Mouse (Mus musculus) forebrain, embryonic 10.5 days (tissue): ENCODE data around the gene Slc22a21. TPM values are rescaled to one million over a fixed set of nuclear protein-coding genes. Genes with fewer than 3 reads are reported as not detected.
"Not testable (repeated sequence)": the region's sequence is repeated elsewhere in the genome, so short reads cannot be mapped to it uniquely, and the experiment has no call there.

Experiments used
- DNase-seq: peaks from one replicate; pipeline ENCODE4 v3.0.0-alpha.2; 2017; ENCODE audit warnings: low spot score; ENCODE audit errors: extremely low spot score
- H3K27ac ChIP-seq: fragments of 300-500 bp; sonication (generic); 2 replicates; pipeline ENCODE4 v1.5.1; 2016; ENCODE audit warnings: mild to moderate bottlenecking
- H3K27me3 ChIP-seq: fragments of 300-500 bp; sonication (generic); 2 replicates; pipeline ENCODE4 v1.6.1; 2016; ENCODE audit warnings: mild to moderate bottlenecking; ENCODE audit not compliant: poor library complexity, severe bottlenecking
- H3K36me3 ChIP-seq: fragments of 300-500 bp; sonication (generic); replicated peaks from 2 replicates; pipeline ENCODE4 v1.6.1; 2016; ENCODE audit warnings: mild to moderate bottlenecking, moderate library complexity
- H3K4me1 ChIP-seq: fragments of 300-500 bp; sonication (generic); 2 replicates; pipeline ENCODE4 v1.6.1; 2016
- H3K4me3 ChIP-seq: fragments of 300-500 bp; sonication (generic); 2 replicates; pipeline ENCODE4 v1.5.1; 2016; ENCODE audit warnings: mild to moderate bottlenecking, moderate library complexity
- H3K9me3 ChIP-seq: fragments of 300-500 bp; sonication (generic); 2 replicates; pipeline ENCODE4 v1.6.1; 2016; ENCODE audit warnings: mild to moderate bottlenecking, moderate library complexity
- WGBS: fragments of 180-500 bp; shearing (Covaris S2); methylation state at CpG from one replicate; pipeline ENCODE4 v1.1.7; 2016; 5-methylcytosine and 5-hydroxymethylcytosine counted together
- polyA plus RNA-seq: library from polyadenylated mRNA; unstranded; fragments of >200 nt; fragmentation: Nextera tagmentation; extraction: Ambion mirVana; gene quantifications from 2 replicates; pipeline ENCODE4 v1.2.1, GENCODE M21; 2016

The Slc22a21 gene
- polyA plus RNA-seq, 1 experiment from 2014 or later = 3.0 TPM

DNA sequence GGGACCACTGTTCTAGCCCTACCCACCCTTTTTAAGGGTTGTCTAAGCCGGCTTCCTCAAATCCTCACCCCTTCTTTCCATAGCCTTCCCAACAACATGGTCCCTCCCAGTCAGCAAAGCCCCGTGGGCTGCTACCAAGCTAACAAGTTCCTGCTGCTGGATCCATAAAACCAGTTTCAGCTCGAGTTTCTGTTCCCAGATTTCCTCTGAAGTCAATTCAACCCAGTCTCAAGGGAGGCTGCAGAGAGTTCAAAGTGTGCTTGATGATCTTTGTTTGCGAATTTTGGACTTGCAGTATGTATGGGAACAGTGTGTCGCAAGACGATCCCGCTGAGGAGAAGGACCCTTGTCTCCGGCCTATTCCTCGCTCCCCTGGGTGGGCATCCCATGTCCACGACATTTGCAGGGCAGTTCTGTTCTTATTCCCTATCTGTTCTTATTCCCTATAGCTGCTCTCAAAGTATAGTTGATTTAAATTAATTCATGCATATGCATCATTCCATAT lies 28.3 kb upstream of the Slc22a21 start:
- no peaks in the 10 kb centered on the region for H3K36me3 ChIP-seq
- WGBS = 83% methylated on average over 10 of the region's 10 CpGs
- H3K4me3 ChIP-seq = no peak overlapping the region
- DNase-seq = no peak
- no peak overlapping the region for H3K27ac ChIP-seq
- no peaks in the 10 kb centered on the region for H3K27me3 ChIP-seq
- no peaks in the 10 kb centered on the region for H3K9me3 ChIP-seq
- peaks cover 7% of the 10 kb centered on the region for H3K4me1 ChIP-seq

- DNase-seq = no peak
- peaks cover 11% of the 10 kb centered on the region for H3K4me1 ChIP-seq
- H3K27ac ChIP-seq = no peak overlapping the region
- H3K36me3 ChIP-seq = no peaks in the 10 kb centered on the region
- 93% methylated on average over 11 of the region's 11 CpGs for WGBS
- H3K27me3 ChIP-seq = no peaks in the 10 kb centered on the region
- H3K4me3 ChIP-seq = no peak overlapping the region
- H3K9me3 ChIP-seq = no peaks in the 10 kb centered on the region
These were observed 27.6 kb upstream of the Slc22a21 start for GRCm38 (mm10) chr11:54007717-54008116.

GRCm38 (mm10) chr11:54006901-54007300 lies 26.8 kb upstream of the Slc22a21 start:
- H3K27me3 ChIP-seq = no peaks in the 10 kb centered on the region
- no peak for DNase-seq
- WGBS = 89% methylated on average over 4 of the region's 4 CpGs

DNA sequence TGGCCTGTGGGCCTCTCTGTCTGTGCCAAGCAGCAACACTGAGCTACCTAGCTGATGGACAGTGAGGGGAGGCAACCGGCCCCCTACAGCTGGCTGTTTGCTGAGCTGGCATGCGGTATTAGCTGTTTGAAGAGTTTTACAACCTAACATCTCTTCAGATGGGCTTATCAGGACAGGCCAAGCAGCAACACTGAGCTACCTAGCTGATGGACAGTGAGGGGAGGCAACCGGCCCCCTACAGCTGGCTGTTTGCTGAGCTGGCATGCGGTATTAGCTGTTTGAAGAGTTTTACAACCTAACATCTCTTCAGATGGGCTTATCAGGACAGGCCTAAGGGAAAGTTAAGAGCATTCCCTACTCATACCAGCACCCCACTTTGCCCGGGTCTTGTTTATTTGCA lies 26.2 kb upstream of the Slc22a21 start:
- H3K4me1 ChIP-seq = peaks cover 16% of the 10 kb centered on the region
- not testable (repeated sequence) for H3K36me3 ChIP-seq, H3K27ac ChIP-seq, H3K4me3 ChIP-seq, H3K27me3 ChIP-seq, H3K9me3 ChIP-seq, DNase-seq
- WGBS = 84% methylated on average over 5 of the region's 5 CpGs

More at GRCm38 (mm10) chr11:54006901-54007300, 26.8 kb upstream of the Slc22a21 start:
- Histone ChIP-seq H3K4me1 (peaks cover 16% of the 10 kb centered on the region), H3K4me3 (no peak overlapping the region), H3K27ac (no peak overlapping the region), H3K9me3 (no peaks in the 10 kb centered on the region), H3K36me3 (no peaks in the 10 kb centered on the region)

- no peak for DNase-seq
- Histone ChIP-seq H3K36me3 (no peaks in the 10 kb centered on the region), H3K27me3 (no peaks in the 10 kb centered on the region), H3K4me1 (peaks cover 16% of the 10 kb centered on the region), H3K27ac (0 out of 2 replicates have a peak overlapping the region, but pooled peaks have one; percentile 44), H3K9me3 (no peaks in the 10 kb centered on the region), H3K4me3 (no peak overlapping the region)
- 85% methylated on average over 3 of the region's 3 CpGs for WGBS
These were observed 24.6 kb upstream of the Slc22a21 start for GRCm38 (mm10) chr11:54004734-54005133.

DNA sequence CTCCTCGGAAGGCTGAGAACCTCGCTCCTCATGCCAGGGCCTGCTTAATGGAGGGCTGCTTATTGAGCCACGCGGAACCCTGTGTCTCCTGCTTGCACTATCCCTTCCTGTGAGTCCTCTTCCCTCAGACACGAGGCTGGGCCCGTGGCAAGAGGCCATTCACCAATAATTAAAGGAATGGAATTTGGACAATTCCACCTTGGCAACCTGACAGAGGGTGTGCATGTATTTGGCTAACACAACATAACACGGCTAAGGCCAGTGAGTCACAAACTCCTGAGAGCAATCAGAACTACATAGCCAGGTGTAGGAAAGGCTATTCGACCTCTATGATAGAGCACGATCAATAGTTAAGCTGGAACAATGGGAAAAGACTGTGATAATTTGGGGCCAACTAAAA lies 24.1 kb upstream of the Slc22a21 start:
- H3K9me3 ChIP-seq = no peaks in the 10 kb centered on the region
- no peak for DNase-seq
- no peak overlapping the region for H3K4me3 ChIP-seq
- no peaks in the 10 kb centered on the region for H3K36me3 ChIP-seq
- H3K4me1 ChIP-seq = peaks cover 13% of the 10 kb centered on the region
- no peak overlapping the region for H3K27ac ChIP-seq
- no peaks in the 10 kb centered on the region for H3K27me3 ChIP-seq
- WGBS = 87% methylated on average over 9 of the region's 9 CpGs

- peak; percentile 63 for DNase-seq
- not testable (repeated sequence) for H3K4me1 ChIP-seq, H3K4me3 ChIP-seq, H3K27ac ChIP-seq, H3K9me3 ChIP-seq, H3K27me3 ChIP-seq, H3K36me3 ChIP-seq
- 58% methylated on average over 12 of the region's 12 CpGs for WGBS
These were observed 22.9 kb upstream of the Slc22a21 start for GRCm38 (mm10) chr11:54002761-54003717.

DNA sequence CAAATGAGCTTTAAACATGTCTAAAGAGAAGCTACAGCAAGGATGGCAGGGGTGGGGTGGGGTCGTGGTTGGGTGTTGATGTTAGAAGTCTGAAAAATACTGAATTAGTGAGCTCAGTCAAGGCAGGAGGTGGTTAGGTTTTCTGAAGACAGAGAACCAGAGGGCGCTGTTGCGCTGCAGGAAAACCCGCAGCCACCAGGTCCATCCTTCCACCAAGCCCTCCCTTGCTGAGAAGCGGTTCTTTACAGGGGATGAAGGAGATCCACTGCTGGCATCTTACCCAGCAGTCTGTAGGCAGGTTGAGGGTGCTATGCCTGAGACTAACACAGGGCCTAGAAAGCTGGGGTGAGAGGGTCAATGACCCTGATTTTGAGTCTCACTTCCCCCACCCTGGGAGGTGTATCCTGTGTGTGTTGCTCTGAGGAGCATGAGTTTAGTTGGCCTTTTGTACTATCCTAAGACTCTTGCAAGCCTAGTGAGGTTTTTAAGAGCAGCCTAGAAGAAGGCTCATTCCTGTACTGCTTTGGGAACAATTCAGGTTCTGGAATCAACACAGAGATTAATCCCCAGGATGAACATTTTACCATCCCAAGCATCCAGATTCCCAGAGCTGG lies 22.1 kb upstream of the Slc22a21 start:
- Histone ChIP-seq H3K9me3 (no peaks in the 10 kb centered on the region), H3K27me3 (no peaks in the 10 kb centered on the region), H3K4me1 (peaks cover 9% of the 10 kb centered on the region; the same call in 1 of the 2 replicates), H3K36me3 (no peaks in the 10 kb centered on the region), H3K27ac (no peak overlapping the region), H3K4me3 (no peak overlapping the region)
- WGBS = 3% methylated on average over 5 of the region's 5 CpGs
- DNase-seq = peak; percentile 45

- Histone ChIP-seq H3K36me3 (no peaks in the 10 kb centered on the region), H3K27ac (no peak overlapping the region), H3K9me3 (no peaks in the 10 kb centered on the region), H3K4me3 (no peak overlapping the region), H3K27me3 (no peaks in the 10 kb centered on the region), H3K4me1 (peaks cover 5% of the 10 kb centered on the region; the same call in 1 of the 2 replicates)
- 86% methylated on average over 2 of the region's 2 CpGs for WGBS
- no peak for DNase-seq
These were observed 17.5 kb upstream of the Slc22a21 start for GRCm38 (mm10) chr11:53997661-53998060.

DNA sequence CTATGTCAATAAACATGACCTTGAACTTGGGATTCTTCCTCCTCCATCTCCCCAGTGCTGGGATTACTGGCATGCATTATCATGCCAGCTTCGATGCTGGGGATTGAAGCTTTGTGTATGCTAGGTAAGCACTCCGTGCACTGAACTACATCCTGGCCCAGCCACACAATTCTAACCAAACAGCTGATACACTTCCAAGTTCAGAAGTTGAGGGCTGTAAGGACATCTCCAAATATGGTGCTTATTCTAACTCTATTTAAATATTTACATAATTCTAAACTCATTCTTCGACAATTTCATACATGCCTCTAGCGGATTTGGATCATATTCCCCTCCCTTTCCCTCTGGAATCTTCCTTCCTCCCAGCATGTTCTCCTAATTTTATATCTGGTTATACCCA lies 12.1 kb upstream of the Slc22a21 start:
- WGBS = 93% methylated on average over 4 of the region's 4 CpGs
- Histone ChIP-seq H3K4me3 (no peak overlapping the region), H3K36me3 (no peaks in the 10 kb centered on the region), H3K9me3 (no peaks in the 10 kb centered on the region), H3K27me3 (no peaks in the 10 kb centered on the region), H3K27ac (no peak overlapping the region), H3K4me1 (no peaks in the 10 kb centered on the region)
- no peak for DNase-seq

DNA sequence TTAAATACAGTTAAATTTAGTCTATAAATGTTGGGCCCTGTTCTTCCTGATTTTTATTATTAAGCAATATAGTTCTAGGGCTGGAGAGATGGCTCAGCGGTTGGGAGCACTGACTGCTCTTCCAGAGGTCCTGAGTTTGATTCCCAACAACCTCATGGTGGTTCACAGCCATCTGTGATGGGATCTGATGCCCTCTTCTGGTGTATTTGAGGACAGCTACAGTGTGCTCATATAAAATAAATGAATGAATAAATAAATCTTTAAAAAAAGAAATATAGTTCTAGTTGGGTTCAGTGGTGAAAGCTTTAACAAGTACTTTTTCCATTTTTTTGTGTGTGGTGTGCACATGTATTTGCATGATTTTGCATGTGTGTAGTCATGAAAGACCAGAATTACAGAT lies 9.1 kb upstream of the Slc22a21 start:
- no peaks in the 10 kb centered on the region for H3K9me3 ChIP-seq
- no peak for DNase-seq
- no peak overlapping the region for H3K27ac ChIP-seq
- 72% methylated on average over 1 of the region's 1 CpGs for WGBS
- H3K4me1 ChIP-seq = no peaks in the 10 kb centered on the region
- no peak overlapping the region for H3K4me3 ChIP-seq
- no peaks in the 10 kb centered on the region for H3K27me3 ChIP-seq
- H3K36me3 ChIP-seq = no peaks in the 10 kb centered on the region

- no peak for DNase-seq
- Histone ChIP-seq H3K9me3 (no peaks in the 10 kb centered on the region), H3K36me3 (no peaks in the 10 kb centered on the region), H3K27me3 (no peaks in the 10 kb centered on the region), H3K4me3 (no peak overlapping the region), H3K27ac (no peak overlapping the region), H3K4me1 (no peaks in the 10 kb centered on the region)
- WGBS = 84% methylated on average over 4 of the region's 4 CpGs
These were observed 7.9 kb upstream of the Slc22a21 start for GRCm38 (mm10) chr11:53988081-53988480.

- DNase-seq = no peak
- peaks cover 17% of the 10 kb centered on the region for H3K27me3 ChIP-seq
- peaks cover 15% of the 10 kb centered on the region for H3K4me1 ChIP-seq
- H3K27ac ChIP-seq = no peak overlapping the region
- no peaks in the 10 kb centered on the region for H3K36me3 ChIP-seq
- no peaks in the 10 kb centered on the region for H3K9me3 ChIP-seq
- no peak overlapping the region for H3K4me3 ChIP-seq
- 85% methylated on average over 4 of the region's 4 CpGs for WGBS
These were observed 1.3 kb upstream of the Slc22a21 start for GRCm38 (mm10) chr11:53981396-53981795.
